In the genomic region with DNA sequence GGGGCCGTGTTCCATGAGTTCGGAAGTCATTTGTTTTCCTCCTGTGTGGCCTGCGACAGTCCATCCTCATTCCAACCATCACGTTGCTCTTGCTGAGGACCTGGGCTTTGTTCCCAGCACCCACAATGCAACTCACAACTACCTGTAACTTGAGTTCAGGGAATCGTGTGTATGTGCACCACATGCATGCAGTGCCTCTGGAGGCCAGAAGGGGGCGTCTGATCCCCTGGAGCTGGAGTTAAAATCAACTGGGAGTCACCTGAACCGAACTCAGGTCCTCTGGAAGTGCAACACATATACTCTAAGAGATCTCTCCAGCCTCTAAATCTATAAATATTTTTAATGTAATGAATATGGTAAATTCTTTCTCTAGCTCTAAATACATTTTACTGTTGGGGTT, we compare ENCODE assay signal across 20 mouse cellular contexts. TPM values are rescaled to one million over a fixed set of nuclear protein-coding genes. Genes with fewer than 3 reads are reported as not detected.
DNase-seq lines count a peak whose midpoint lies in the region; ATAC-seq and TF ChIP-seq lines count a peak whose summit lies in the region.
"Had no signal": no experiment of that assay in that cellular context is flagged by ENCODE, and none has a peak within 500 bp of the region (broad histone marks: within the 10 kb centered on the region; RNA-seq: fewer than 3 reads in every experiment).

No protein-coding gene starts in this region.

- TF ChIP-seq EP300 in liver, embryonic 14.5 days (IDR thresholded peaks at IDR 0.05; ENCODE audit: low read depth), result no peak

- H3K9me3 ChIP-seq in heart, embryonic 10.5 days, result no peaks in the 10 kb centered on the region
- H3K9me3 ChIP-seq in liver, embryonic 14.5 days (ENCODE audit: control insufficient read depth, low read length), result no peaks in the 10 kb centered on the region
- H3K9me3 ChIP-seq: embryonic facial prominence, embryonic 10.5 days; neural tube, embryonic 15.5 days had no signal

- peaks cover 8% of the 10 kb centered on the region; the same call in 1 of the 2 replicates for H3K4me1 ChIP-seq in heart, embryonic 10.5 days
- peaks cover 0 to 2% of the 10 kb centered on the region in 2 experiments; a peak in 2 of 4 replicates for H3K4me1 ChIP-seq in liver, embryonic 14.5 days (replicated peaks; ENCODE audit: control insufficient read depth in 2 of 2, insufficient read depth in 2 of 2, low read length in 1 of 2)

- no peak overlapping the region for H3K4me2 ChIP-seq in liver, embryonic 14.5 days (ENCODE audit: low read depth)
- H3K4me2 ChIP-seq: hindbrain, embryonic 12.5 days; intestine, embryonic 15.5 days; midbrain, embryonic 11.5 days; neural tube, embryonic 15.5 days had no signal

- peak; percentile 58 for DNase-seq in heart, adult 11 months
- no peak for DNase-seq in heart, embryonic 10.5 days (ENCODE audit: low spot score)
- DNase-seq in liver, embryonic 14.5 days (ENCODE audit: low read depth in 3 of 3, low spot score in 3 of 3), result no peak
- DNase-seq in liver (no peak), ES-CJ7 (ENCODE audit: low read depth, low spot score) (peak; percentile 11), MN1 (ENCODE audit: low spot score) (no peak)
- DNase-seq in induced T-regulatory cell, adult 2 months (ENCODE audit: low read depth), result peak; percentile 6
- no peak for DNase-seq in ovary, postnatal 14 days (ENCODE audit: low spot score)
- DNase-seq: cerebellum, adult 18-20 months; kidney, postnatal 25 days; lung, postnatal 36 days; thymus, adult 2 months had no signal

- WGBS in heart, embryonic 10.5 days, result 79% methylated on average over 7 of the region's 7 CpGs
- WGBS in liver, embryonic 14.5 days (ENCODE audit: insufficient replicate concordance), result 66% methylated on average over 7 of the region's 7 CpGs

- H3K27me3 ChIP-seq in heart, embryonic 10.5 days (ENCODE audit: insufficient read depth, poor library complexity, severe bottlenecking), result no peaks in the 10 kb centered on the region
- H3K27me3 ChIP-seq in liver, embryonic 14.5 days (ENCODE audit: control insufficient read depth, insufficient read depth, low read length), result no peaks in the 10 kb centered on the region
- H3K27me3 ChIP-seq: hindbrain, embryonic 12.5 days; intestine, embryonic 15.5 days; neural tube, embryonic 15.5 days had no signal

- TF ChIP-seq CTCF in liver, embryonic 14.5 days (IDR thresholded peaks at IDR 0.05; ENCODE audit: low read depth), result peak; percentile 70

- no peak for ATAC-seq in liver, embryonic 14.5 days (ENCODE audit: insufficient read depth)
- ATAC-seq: forebrain, embryonic 16.5 days; intestine, embryonic 15.5 days had no signal

- H3K9ac ChIP-seq in liver, embryonic 14.5 days (replicated peaks), result no peak overlapping the region
- H3K9ac ChIP-seq: hindbrain, embryonic 12.5 days; intestine, embryonic 15.5 days; neural tube, embryonic 15.5 days had no signal

- no peaks in the 10 kb centered on the region for H3K36me3 ChIP-seq in heart, embryonic 10.5 days
- H3K36me3 ChIP-seq in liver, embryonic 14.5 days (replicated peaks; ENCODE audit: control insufficient read depth, insufficient read depth, low read depth), result no peaks in the 10 kb centered on the region
- H3K36me3 ChIP-seq: embryonic facial prominence, embryonic 10.5 days; hindbrain, embryonic 12.5 days; intestine, embryonic 15.5 days; neural tube, embryonic 15.5 days had no signal

- H3K4me3 ChIP-seq in heart, embryonic 10.5 days, result no peak overlapping the region
- H3K4me3 ChIP-seq in liver, embryonic 14.5 days (ENCODE audit: insufficient read depth in 1 of 2, low read depth in 2 of 2, low read length in 2 of 2), result no peak overlapping the region
- H3K4me3 ChIP-seq: embryonic facial prominence, embryonic 10.5 days; hindbrain, embryonic 12.5 days; intestine, embryonic 15.5 days; neural tube, embryonic 15.5 days had no signal

- no peak overlapping the region for H3K27ac ChIP-seq in heart, embryonic 10.5 days
- H3K27ac ChIP-seq in liver, embryonic 14.5 days, result no peak overlapping the region
- H3K27ac ChIP-seq: embryonic facial prominence, embryonic 10.5 days; hindbrain, embryonic 12.5 days; intestine, embryonic 15.5 days; neural tube, embryonic 15.5 days had no signal

RNA-seq across cellular contexts. Expression of gene Wfdc11, which starts 2.2 kb away (rescaled TPM):
- not detected in 2 replicates for polyA plus RNA-seq in heart, embryonic 10.5 days (2016; fragmentation: Nextera tagmentation; extraction: Ambion mirVana)
- not detected in 2 replicates for polyA plus RNA-seq in liver, embryonic 14.5 days (2012; rRNA removed)
- polyA plus RNA-seq in liver, embryonic 14.5 days (2014; fragmentation: Nextera tagmentation; extraction: Ambion mirVana), result not detected in 2 replicates
- polyA plus RNA-seq: embryonic facial prominence, embryonic 10.5 days; forebrain, embryonic 16.5 days; heart, postnatal 0 days; hindbrain, embryonic 12.5 days; intestine, embryonic 15.5 days; limb, embryonic 14.5 days; midbrain, embryonic 11.5 days; neural tube, embryonic 15.5 days; thymus, adult 2 months had no signal

RNA-seq across cellular contexts. Expression of gene Wfdc13, which starts 8.8 kb away (rescaled TPM):
- polyA plus RNA-seq in heart, embryonic 10.5 days (2016; fragmentation: Nextera tagmentation; extraction: Ambion mirVana), result not detected in 2 replicates
- not detected in 2 replicates for polyA plus RNA-seq in liver, embryonic 14.5 days (2012; rRNA removed)
- polyA plus RNA-seq in liver, embryonic 14.5 days (2014; fragmentation: Nextera tagmentation; extraction: Ambion mirVana), result not detected in 2 replicates
- polyA plus RNA-seq: forebrain, embryonic 16.5 days; heart, postnatal 0 days; hindbrain, embryonic 12.5 days; midbrain, embryonic 11.5 days; neural tube, embryonic 15.5 days; thymus, adult 2 months had no signal

RNA-seq across cellular contexts. Expression of gene Wfdc9, which starts 19.7 kb away (rescaled TPM):
- polyA plus RNA-seq in heart, embryonic 10.5 days (2016; fragmentation: Nextera tagmentation; extraction: Ambion mirVana), result not detected in 2 replicates
- not detected in 2 replicates for polyA plus RNA-seq in liver, embryonic 14.5 days (2012; rRNA removed)
- polyA plus RNA-seq in liver, embryonic 14.5 days (2014; fragmentation: Nextera tagmentation; extraction: Ambion mirVana), result not detected in 2 replicates
- polyA plus RNA-seq: embryonic facial prominence, embryonic 10.5 days; forebrain, embryonic 16.5 days; heart, postnatal 0 days; hindbrain, embryonic 12.5 days; intestine, embryonic 15.5 days; limb, embryonic 14.5 days; midbrain, embryonic 11.5 days; neural tube, embryonic 15.5 days; thymus, adult 2 months had no signal

RNA-seq across cellular contexts. Expression of gene Wfdc10, which starts 20.3 kb away (rescaled TPM):
- not detected in 2 replicates for polyA plus RNA-seq in heart, embryonic 10.5 days (2016; fragmentation: Nextera tagmentation; extraction: Ambion mirVana)
- polyA plus RNA-seq in liver, embryonic 14.5 days (2012; rRNA removed), result not detected in 2 replicates
- not detected in 2 replicates for polyA plus RNA-seq in liver, embryonic 14.5 days (2014; fragmentation: Nextera tagmentation; extraction: Ambion mirVana)
- polyA plus RNA-seq: embryonic facial prominence, embryonic 10.5 days; forebrain, embryonic 16.5 days; heart, postnatal 0 days; hindbrain, embryonic 12.5 days; midbrain, embryonic 11.5 days; neural tube, embryonic 15.5 days; thymus, adult 2 months had no signal

RNA-seq across cellular contexts. Expression of gene Spint4, which starts 22.2 kb away (rescaled TPM):
- not detected in 2 replicates for polyA plus RNA-seq in heart, embryonic 10.5 days (2016; fragmentation: Nextera tagmentation; extraction: Ambion mirVana)
- polyA plus RNA-seq in liver, embryonic 14.5 days (2012; rRNA removed), result 0.08 TPM in 1 of 2 replicates, not detected in the other
- polyA plus RNA-seq in liver, embryonic 14.5 days (2014; fragmentation: Nextera tagmentation; extraction: Ambion mirVana), result not detected in 2 replicates
- polyA plus RNA-seq: embryonic facial prominence, embryonic 10.5 days; forebrain, embryonic 16.5 days; heart, postnatal 0 days; hindbrain, embryonic 12.5 days; intestine, embryonic 15.5 days; limb, embryonic 14.5 days; midbrain, embryonic 11.5 days; neural tube, embryonic 15.5 days; thymus, adult 2 months had no signal

Comparison
In these comparisons a context has a peak if more than half of its experiments do, and no peak if none do; other contexts are left out.
1. DNase-seq: peak in heart, adult 11 months (single experiment), ES-CJ7 (single experiment) and induced T-regulatory cell, adult 2 months (single experiment); none in heart, embryonic 10.5 days (single experiment), liver, embryonic 14.5 days (0 of 3), liver (single experiment), MN1 (single experiment) and ovary, postnatal 14 days (single experiment).